Mouse (Mus musculus) monocyte, adult 5-6 weeks (primary cell): Measurements from ENCODE around the gene Cpn2. TPM values are rescaled to one million over a fixed set of nuclear protein-coding genes. Genes with fewer than 3 reads are reported as not detected.

Experiments
- ATAC-seq: fragments of 153-309, 156-312 bp; replicated peaks from 2 replicates; pipeline ENCODE4 v1.8.0; 2017; ENCODE audit warnings: mild to moderate bottlenecking; ENCODE audit not compliant: low TSS enrichment, insufficient number of reproducible peaks, severe bottlenecking, poor library complexity, low FRiP score
- total RNA-seq: library from RNA; stranded (forward); fragments of 200-1000, 200-491, 200-594 nt; gene quantifications from 3 replicates; pipeline ENCODE4 v1.2.3, GENCODE M21; 2017

Gene Cpn2
- total RNA-seq, 1 experiment from 2014 or later: not detected

GRCm38 (mm10) chr16:30207991-30208390 lies 59.3 kb downstream of the Cpn2 start:
- no peak for ATAC-seq

GRCm38 (mm10) chr16:30207111-30207828 lies 60.0 kb downstream of the Cpn2 start:
- no peak for ATAC-seq

Other genes starting within 250 kb of the Cpn2 start
- gene Hes1, start 203.1 kb downstream of the Cpn2 start, total RNA-seq: 71.3 to 116 TPM (median 105 TPM) in 3 replicates
- 0.19 TPM in 1 of 3 replicates, not detected in the others for gene Lrrc15, start 15.8 kb upstream of the Cpn2 start, total RNA-seq
- gene Gp5, start 43.3 kb upstream of the Cpn2 start, total RNA-seq: 0.75 to 10.9 TPM (median 1.1 TPM) in 3 replicates
- gene Atp13a3, start 138.5 kb upstream of the Cpn2 start, total RNA-seq: 54.6 to 83.2 TPM (median 70.1 TPM) in 3 replicates